Mouse (Mus musculus): Measurements from ENCODE around the gene Usp19.

GRCm38 (mm10) chr9:108491286-108491580 lies 831 bp downstream of the Usp19 start:
- no peak for TF ChIP-seq POLR2A (IDR thresholded peaks at IDR 0.05; ENCODE audit: insufficient read depth, low read length)
- no peak for TF ChIP-seq CTCF (IDR thresholded peaks at IDR 0.05; ENCODE audit: low read depth, low read length)

Data from ES-Bruce4 (cell line).